Mouse (Mus musculus) heart, adult 2 months (tissue): ENCODE measurements around the gene Ccnj. TPM values are rescaled to one million over a fixed set of nuclear protein-coding genes. Genes with fewer than 3 reads are reported as not detected.
A peak's percentile ranks its signal among the peaks of the same experiment; 100 is the strongest.

Source experiments
- DNase-seq, 2 experiments: peaks; one replicate each; pipeline ENCODE4 v3.0.0; 2021
- H3K27ac ChIP-seq: fragments of 200-600 bp; 2 replicates; pipeline ENCODE4 v1.8.1; 2022
- H3K27me3 ChIP-seq: fragments of 200-500 bp; 2 replicates; pipeline ENCODE4 v1.6.1; 2012; ENCODE audit warnings: mild to moderate bottlenecking, low read length, inconsistent platforms, mixed read lengths; ENCODE audit not compliant: control insufficient read depth, insufficient read depth
- H3K36me3 ChIP-seq: fragments of 200-500 bp; 2 replicates; pipeline ENCODE4 v1.6.1; 2012; ENCODE audit warnings: low read length, inconsistent platforms; ENCODE audit not compliant: control insufficient read depth, insufficient read depth
- H3K4me1 ChIP-seq: fragments of 200-500 bp; 2 replicates; pipeline ENCODE4 v1.6.1; 2011; ENCODE audit warnings: low read length; ENCODE audit not compliant: control insufficient read depth, insufficient read depth
- H3K4me3 ChIP-seq: fragments of 200-600 bp; 2 replicates; pipeline ENCODE4 v1.8.1; 2022
- H3K79me2 ChIP-seq: fragments of 200-500 bp; replicated peaks from 2 replicates; pipeline ENCODE4 v1.6.1; 2012; ENCODE audit warnings: mild to moderate bottlenecking, inconsistent platforms, low read length, moderate library complexity, mixed read lengths; ENCODE audit not compliant: control insufficient read depth, insufficient read depth
- H3K9ac ChIP-seq: fragments of 200-500 bp; 2 replicates; pipeline ENCODE4 v1.6.1; 2012; ENCODE audit warnings: low read depth, mild to moderate bottlenecking, control low read depth, inconsistent platforms, low read length, mixed read lengths
- CTCF ChIP-seq: fragments of 200-600 bp; IDR thresholded peaks from 2 replicates; pipeline ENCODE4 v1.8.1; 2022; ENCODE audit warnings: antibody characterized with exemption, mild to moderate bottlenecking, moderate library complexity
- EP300 ChIP-seq: fragments of 200-500 bp; IDR thresholded peaks from 2 replicates; pipeline ENCODE4 v1.6.1; 2011; ENCODE audit warnings: low read depth, low read length, control low read depth; ENCODE audit not compliant: insufficient read depth
- POLR2A ChIP-seq: fragments of 200-500 bp; IDR thresholded peaks from 2 replicates; pipeline ENCODE4 v1.6.1; 2011; ENCODE audit warnings: mild to moderate bottlenecking, low read depth, low read length, control low read depth; ENCODE audit not compliant: insufficient read depth
- whole genome bisulfite sequencing: fragments of 180-500 bp; shearing (Covaris S2); methylation state at CpG from one replicate; pipeline ENCODE4 v1.1.7; 2018; 5-methylcytosine and 5-hydroxymethylcytosine counted together
- intact Hi-C: fragments of 180-260 bp; cut with DNase I; formaldehyde crosslinking; loops from one replicate; pipeline ENCODE4 v1.15.1; 2025
- polyA plus RNA-seq: library from polyadenylated mRNA; depleted of rRNA; stranded (reverse); fragments of >200 nt; gene quantifications from 2 replicates; pipeline ENCODE4 v1.2.3, GENCODE M21; 2012
- total RNA-seq, 2 experiments: library from RNA; stranded (reverse); gene quantifications; 2 replicates each; pipeline ENCODE4 v1.2.3; 2021

The Ccnj gene
- total and polyA plus RNA-seq, 3 experiments, result 4.2 to 4.9 (median 4.3) TPM

DNA sequence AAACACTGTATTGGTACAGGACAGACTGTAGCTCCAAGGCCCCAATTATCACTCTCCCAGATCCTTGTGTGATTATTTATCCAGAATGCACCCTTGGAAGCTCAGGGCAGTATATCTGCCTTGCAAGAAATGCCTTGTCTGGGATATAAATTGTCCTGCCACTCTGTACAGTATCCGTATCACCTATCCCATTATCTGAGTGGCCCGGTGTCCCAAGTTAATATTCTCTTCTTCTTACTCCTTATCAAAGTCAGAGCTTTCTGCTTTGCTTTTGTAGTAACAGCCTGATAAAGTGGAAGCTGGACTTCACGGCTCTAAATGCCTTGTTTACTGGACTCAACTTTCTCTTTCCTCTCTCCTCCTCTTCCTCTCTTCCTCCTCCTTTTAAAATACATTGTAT lies 18.3 kb upstream of the Ccnj start:
- WGBS, result 25% methylated on average over 3 of the region's 3 CpGs
- no peak overlapping the region for H3K4me3 ChIP-seq
- no peak overlapping the region for H3K27ac ChIP-seq
- H3K4me1 ChIP-seq, result no peaks in the 10 kb centered on the region
- H3K27me3 ChIP-seq, result no peaks in the 10 kb centered on the region
- H3K9ac ChIP-seq, result no peak overlapping the region
- no peaks in the 10 kb centered on the region for H3K79me2 ChIP-seq
- no peak for TF ChIP-seq POLR2A
- TF ChIP-seq CTCF, result no peak
- no peak for TF ChIP-seq EP300
- H3K36me3 ChIP-seq, result no peaks in the 10 kb centered on the region
- intact Hi-C loops, result no loop called here
- no peak for DNase-seq

- Histone ChIP-seq H3K4me1 (no peaks in the 10 kb centered on the region), H3K27ac (no peak overlapping the region), H3K79me2 (no peaks in the 10 kb centered on the region), H3K4me3 (no peak overlapping the region), H3K9ac (no peak overlapping the region), H3K36me3 (no peaks in the 10 kb centered on the region), H3K27me3 (no peaks in the 10 kb centered on the region)
- 54% methylated on average over 14 of the region's 14 CpGs for WGBS
- no peak for DNase-seq
- no peak for TF ChIP-seq POLR2A
- intact Hi-C loops, result no loop called here
These were observed 17.7 kb upstream of the Ccnj start for GRCm38 (mm10) chr19:40813385-40813784.

- Histone ChIP-seq H3K27me3 (no peaks in the 10 kb centered on the region), H3K9ac (no peak overlapping the region), H3K79me2 (no peaks in the 10 kb centered on the region), H3K4me3 (no peak overlapping the region), H3K27ac (no peak overlapping the region), H3K4me1 (no peaks in the 10 kb centered on the region), H3K36me3 (no peaks in the 10 kb centered on the region)
- TF ChIP-seq POLR2A, result no peak
- no peak for TF ChIP-seq EP300
- TF ChIP-seq CTCF, result no peak
- DNase-seq, result no peak
- WGBS, result 60% methylated on average over 7 of the region's 7 CpGs
- intact Hi-C loops, result no loop called here
These were observed 15.4 kb upstream of the Ccnj start for GRCm38 (mm10) chr19:40815645-40816183.

DNA sequence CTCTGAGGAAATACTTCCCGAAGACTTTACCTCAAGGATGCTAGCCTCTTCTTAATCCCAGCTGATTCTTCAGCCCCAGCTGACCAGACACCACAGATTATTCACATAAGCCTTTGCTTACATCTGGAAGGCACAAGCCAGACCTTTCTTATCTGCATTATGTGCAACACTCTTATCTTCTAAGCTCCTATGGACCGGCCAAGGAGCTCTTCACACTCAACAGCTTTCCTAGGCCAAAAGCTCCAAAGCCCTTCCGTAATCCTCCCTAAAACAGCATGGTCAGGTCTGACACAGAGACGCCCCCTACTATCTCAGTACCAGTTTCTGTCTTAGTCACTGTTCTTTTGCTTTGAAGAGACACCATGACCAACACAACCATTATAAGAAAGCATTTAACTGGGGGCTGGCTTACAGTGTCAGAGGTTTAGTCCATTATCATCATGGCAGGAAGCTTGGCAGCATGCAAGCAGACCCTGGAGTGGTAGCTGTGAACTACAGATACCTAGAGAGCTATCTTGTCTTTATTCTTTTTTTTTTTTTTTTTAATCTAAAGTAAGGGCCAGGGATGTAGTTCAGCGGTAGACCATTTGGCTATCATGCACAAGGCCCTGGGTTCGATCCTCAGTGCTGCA lies 13.1 kb upstream of the Ccnj start:
- Histone ChIP-seq H3K27ac (no peak overlapping the region), H3K4me1 (no peaks in the 10 kb centered on the region), H3K4me3 (no peak overlapping the region), H3K27me3 (no peaks in the 10 kb centered on the region), H3K79me2 (no peaks in the 10 kb centered on the region), H3K9ac (no peak overlapping the region), H3K36me3 (no peaks in the 10 kb centered on the region)
- no peak for DNase-seq
- TF ChIP-seq EP300 (no peak), POLR2A (no peak), CTCF (no peak)
- WGBS, result 75% methylated on average over 6 of the region's 6 CpGs
- intact Hi-C loops, result no loop called here

DNA sequence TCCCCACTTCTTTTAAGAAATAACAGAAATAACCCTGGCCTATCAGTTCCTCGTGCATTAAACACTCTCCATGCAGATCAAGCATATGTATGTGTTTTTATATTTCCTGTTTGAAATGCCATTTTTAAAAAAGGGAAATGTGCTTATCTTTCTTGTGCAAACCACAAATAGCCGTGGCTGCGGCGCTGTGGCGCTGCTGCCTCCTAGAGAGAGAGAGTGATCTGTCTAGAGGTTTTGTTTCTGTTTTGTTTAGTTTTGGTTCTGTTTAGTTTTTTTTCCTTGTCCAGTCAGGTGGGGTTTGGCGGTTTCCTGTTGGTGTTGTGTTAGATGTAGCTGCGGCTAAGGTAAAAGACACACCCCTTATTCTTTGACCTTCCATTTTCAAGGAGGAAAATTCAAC lies 12.3 kb upstream of the Ccnj start:
- WGBS, result 33% methylated on average over 7 of the region's 7 CpGs
- Histone ChIP-seq H3K27ac (no peak overlapping the region), H3K9ac (no peak overlapping the region), H3K4me3 (no peak overlapping the region), H3K4me1 (no peaks in the 10 kb centered on the region), H3K27me3 (no peaks in the 10 kb centered on the region), H3K36me3 (no peaks in the 10 kb centered on the region), H3K79me2 (no peaks in the 10 kb centered on the region)
- intact Hi-C loops, result no loop called here
- peak in 1 of 2 experiments; percentile 37 for DNase-seq
- no peak for TF ChIP-seq EP300
- no peak for TF ChIP-seq CTCF
- TF ChIP-seq POLR2A, result no peak

DNA sequence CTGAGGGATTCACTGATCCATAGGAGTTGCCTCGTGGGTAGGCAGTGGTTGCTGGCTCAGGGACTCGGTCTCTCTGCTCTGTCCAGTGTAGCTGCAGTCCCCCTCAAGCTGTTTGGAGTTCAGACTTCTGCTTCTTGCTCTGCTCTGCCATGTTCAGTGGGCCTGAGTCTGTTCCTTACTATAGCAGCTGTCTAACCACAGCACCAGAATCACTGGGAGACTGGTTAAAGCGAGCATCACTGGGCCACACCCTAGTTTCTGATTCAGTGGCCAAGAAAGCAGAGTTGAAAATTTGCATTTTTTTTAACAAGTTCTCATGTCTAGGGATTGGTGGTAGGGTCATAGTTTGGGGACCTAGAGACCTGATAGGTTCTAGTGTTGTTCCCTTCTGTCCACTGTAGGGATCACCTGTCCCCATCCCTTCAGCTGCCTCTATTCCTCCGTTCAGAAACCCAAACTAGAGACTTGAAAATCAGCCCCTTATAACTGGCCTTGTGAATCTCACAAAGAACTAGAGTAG lies 9.7 kb upstream of the Ccnj start:
- intact Hi-C loops, result no loop called here
- Histone ChIP-seq H3K4me3 (no peak overlapping the region), H3K36me3 (no peaks in the 10 kb centered on the region), H3K27me3 (no peaks in the 10 kb centered on the region), H3K79me2 (no peaks in the 10 kb centered on the region), H3K27ac (no peak overlapping the region), H3K4me1 (no peaks in the 10 kb centered on the region), H3K9ac (no peak overlapping the region)
- no peak for DNase-seq
- 84% methylated on average over 4 of the region's 4 CpGs for WGBS
- TF ChIP-seq POLR2A (no peak), CTCF (no peak), EP300 (no peak)

- DNase-seq, result no peak
- TF ChIP-seq CTCF (no peak), POLR2A (no peak), EP300 (no peak)
- intact Hi-C loops, result no loop called here
- Histone ChIP-seq H3K27ac (no peak overlapping the region), H3K9ac (no peak overlapping the region), H3K4me3 (no peak overlapping the region), H3K27me3 (no peaks in the 10 kb centered on the region; the same call in 1 of the 2 replicates), H3K36me3 (no peaks in the 10 kb centered on the region), H3K79me2 (no peaks in the 10 kb centered on the region), H3K4me1 (no peaks in the 10 kb centered on the region)
- 61% methylated on average over 5 of the region's 5 CpGs for WGBS
These were observed 5.4 kb upstream of the Ccnj start for GRCm38 (mm10) chr19:40825636-40826035.
